Mouse (Mus musculus): Measurements from ENCODE around the gene Krt82. TPM values are rescaled to one million over a fixed set of nuclear protein-coding genes. Genes with fewer than 3 reads are reported as not detected.

The Krt82 gene
- total RNA-seq (2015; ENCODE audit: low replicate concordance): not detected in 2 replicates
- not detected in 2 replicates for total RNA-seq (2017; ENCODE audit: low replicate concordance)

GRCm38 (mm10) chr15:101550567-101550966 lies at the start of gene Krt82:
Gene Krt82, minus strand, starts transcription at chr15:101550667.
- no peak for ATAC-seq (replicated peaks; ENCODE audit: low FRiP score, poor library complexity, severe bottlenecking)

- ATAC-seq (replicated peaks; ENCODE audit: low FRiP score, poor library complexity, severe bottlenecking): no peak
Measured at GRCm38 (mm10) chr15:101599123-101599522, 48.7 kb upstream of the Krt82 start.

- ATAC-seq (replicated peaks; ENCODE audit: low FRiP score, poor library complexity, severe bottlenecking): no peak
Measured at GRCm38 (mm10) chr15:101588216-101588615, 37.7 kb upstream of the Krt82 start.

- ATAC-seq (replicated peaks; ENCODE audit: low FRiP score, poor library complexity, severe bottlenecking): no peak
Measured at GRCm38 (mm10) chr15:101584456-101584855, 34.0 kb upstream of the Krt82 start.

- no peak for ATAC-seq (replicated peaks; ENCODE audit: low FRiP score, poor library complexity, severe bottlenecking)
Measured at GRCm38 (mm10) chr15:101583211-101583965, 32.9 kb upstream of the Krt82 start.

- no peak for ATAC-seq (replicated peaks; ENCODE audit: low FRiP score, poor library complexity, severe bottlenecking)
Measured at GRCm38 (mm10) chr15:101581701-101582100, 31.2 kb upstream of the Krt82 start.

GRCm38 (mm10) chr15:101575506-101575905 lies 25.0 kb upstream of the Krt82 start:
- no peak for ATAC-seq (replicated peaks; ENCODE audit: low FRiP score, poor library complexity, severe bottlenecking)

GRCm38 (mm10) chr15:101573796-101574345 lies 23.4 kb upstream of the Krt82 start, which contains the start of gene Krt75:
Gene Krt75, minus strand, starts transcription at chr15:101573904.
- no peak for ATAC-seq (replicated peaks; ENCODE audit: low FRiP score, poor library complexity, severe bottlenecking)

- ATAC-seq (replicated peaks; ENCODE audit: low FRiP score, poor library complexity, severe bottlenecking): no peak
Measured at GRCm38 (mm10) chr15:101567780-101568179, 17.3 kb upstream of the Krt82 start.

- no peak for ATAC-seq (replicated peaks; ENCODE audit: low FRiP score, poor library complexity, severe bottlenecking)
Measured at GRCm38 (mm10) chr15:101562850-101563249, 12.4 kb upstream of the Krt82 start, which contains the start of gene Krt90. Gene Krt90, minus strand, starts transcription at chr15:101562950.

- no peak for ATAC-seq (replicated peaks; ENCODE audit: low FRiP score, poor library complexity, severe bottlenecking)
Measured at GRCm38 (mm10) chr15:101558034-101558646, 7.7 kb upstream of the Krt82 start.

- no peak for ATAC-seq (replicated peaks; ENCODE audit: low FRiP score, poor library complexity, severe bottlenecking)
Measured at GRCm38 (mm10) chr15:101553169-101553568, 2.7 kb upstream of the Krt82 start.

- ATAC-seq (replicated peaks; ENCODE audit: low FRiP score, poor library complexity, severe bottlenecking): no peak
Measured at GRCm38 (mm10) chr15:101552188-101552587, 1.7 kb upstream of the Krt82 start.

GRCm38 (mm10) chr15:101544478-101544877 lies 6.0 kb downstream of the Krt82 start:
- no peak for ATAC-seq (replicated peaks; ENCODE audit: low FRiP score, poor library complexity, severe bottlenecking)

- ATAC-seq (replicated peaks; ENCODE audit: low FRiP score, poor library complexity, severe bottlenecking): no peak
Measured at GRCm38 (mm10) chr15:101542543-101542942, 7.9 kb downstream of the Krt82 start.

- no peak for ATAC-seq (replicated peaks; ENCODE audit: low FRiP score, poor library complexity, severe bottlenecking)
Measured at GRCm38 (mm10) chr15:101538580-101538900, 11.9 kb downstream of the Krt82 start.

- ATAC-seq (replicated peaks; ENCODE audit: low FRiP score, poor library complexity, severe bottlenecking): no peak
Measured at GRCm38 (mm10) chr15:101537864-101538579, 12.4 kb downstream of the Krt82 start.

- no peak for ATAC-seq (replicated peaks; ENCODE audit: low FRiP score, poor library complexity, severe bottlenecking)
Measured at GRCm38 (mm10) chr15:101536054-101536850, 14.2 kb downstream of the Krt82 start.

GRCm38 (mm10) chr15:101532720-101533119 lies 17.7 kb downstream of the Krt82 start, which contains the start of gene Krt84:
Gene Krt84, minus strand, starts transcription at chr15:101532820.
- ATAC-seq (replicated peaks; ENCODE audit: low FRiP score, poor library complexity, severe bottlenecking): no peak
